Mouse (Mus musculus) heart, postnatal 25 days (tissue): ENCODE measurements at regions not wholly inside any gene's neighbourhood (a gene's known extent, or its start where the extent isn't known, plus 50 kb on each side); places are given as distances from the start of the nearest gene placed in this dataset.

ENCODE experiments used
- DNase-seq: peaks from one replicate; pipeline ENCODE4 v3.0.0; 2022; ENCODE audit warnings: low spot score
- intact Hi-C: fragments of 180-260 bp; cut with DNase I; formaldehyde crosslinking; loops from one replicate; pipeline ENCODE4 v1.15.1; 2025

DNA sequence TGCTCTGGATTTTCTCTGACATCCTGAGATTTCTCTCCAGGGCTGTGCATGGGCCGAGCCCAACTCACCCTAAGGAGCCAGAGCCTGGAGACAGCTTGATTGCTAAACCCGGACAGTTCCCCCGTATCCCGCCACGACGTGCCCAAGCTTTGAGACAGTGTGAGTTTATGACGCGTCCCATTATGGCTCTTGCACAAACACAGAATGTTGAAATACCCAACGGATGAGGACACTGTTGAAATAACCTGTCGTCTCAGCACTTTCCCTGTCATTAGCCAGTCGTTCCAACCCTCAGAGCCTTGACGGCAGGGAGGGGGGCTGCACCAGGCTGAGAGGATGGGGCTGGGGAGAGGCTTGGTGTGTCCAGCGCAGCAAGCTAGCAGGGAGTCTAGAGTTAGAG, 50.7 kb upstream of the Myl10 start:
- intact Hi-C loops: no loop called here
- DNase-seq: no peak
